Mouse (Mus musculus): ENCODE data around the gene Mill1.
"Not testable (repeated sequence)": the region's sequence is repeated elsewhere in the genome, so short reads cannot be mapped to it uniquely, and the experiment has no call there.

DNA sequence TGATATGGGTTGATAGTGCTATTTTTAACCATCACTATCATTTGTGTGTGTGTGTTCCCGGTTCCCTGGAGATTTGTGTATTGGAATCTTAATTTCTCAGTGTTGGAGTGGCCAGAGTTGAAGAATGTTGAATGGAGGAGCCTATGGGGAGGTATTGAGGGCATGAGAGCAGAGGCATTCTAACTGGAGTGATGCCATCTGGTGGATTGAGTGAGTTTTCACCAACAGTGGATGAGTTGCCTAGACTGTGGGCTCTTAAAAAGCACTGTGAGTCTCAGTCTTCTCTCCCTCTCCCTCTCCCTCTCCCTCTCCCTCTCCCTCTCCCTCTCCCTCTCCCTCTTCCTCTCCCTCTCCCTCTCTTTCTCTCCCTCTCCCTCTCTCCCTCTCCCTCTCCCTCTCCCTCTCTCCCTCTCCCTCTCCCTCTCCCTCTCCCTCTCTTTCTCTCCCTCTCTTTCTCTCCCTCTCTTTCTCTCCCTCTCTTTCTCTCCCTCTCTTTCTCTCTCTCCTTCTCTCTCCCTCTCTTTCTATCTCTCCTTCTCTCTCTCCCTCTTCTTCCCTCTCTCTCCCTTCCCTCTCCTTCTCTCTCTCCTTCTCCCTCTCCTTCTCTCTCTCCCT is 1.1 kb upstream of the Mill1 start:
- not testable (repeated sequence) for TF ChIP-seq CTCF (IDR thresholded peaks at IDR 0.05; ENCODE audit: extremely low read depth, insufficient read depth, insufficient read length, insufficient replicate concordance); POLR2A (IDR thresholded peaks at IDR 0.05; ENCODE audit: low read depth, low read length)
